Mouse (Mus musculus) fibroblast of lung, adult 2 months (primary cell): Measurements from ENCODE around the gene Ndufa4l2.

Source experiments
- DNase-seq: peaks from one replicate; pipeline ENCODE4 v3.0.0-alpha.2; 2011; ENCODE audit warnings: low read depth

The Ndufa4l2 gene

GRCm38 (mm10) chr10:127526681-127527080 is 11.9 kb downstream of the Ndufa4l2 start:
- no peak for DNase-seq

- no peak for DNase-seq
Measured at GRCm38 (mm10) chr10:127527481-127527880, 12.7 kb downstream of the Ndufa4l2 start.

DNA sequence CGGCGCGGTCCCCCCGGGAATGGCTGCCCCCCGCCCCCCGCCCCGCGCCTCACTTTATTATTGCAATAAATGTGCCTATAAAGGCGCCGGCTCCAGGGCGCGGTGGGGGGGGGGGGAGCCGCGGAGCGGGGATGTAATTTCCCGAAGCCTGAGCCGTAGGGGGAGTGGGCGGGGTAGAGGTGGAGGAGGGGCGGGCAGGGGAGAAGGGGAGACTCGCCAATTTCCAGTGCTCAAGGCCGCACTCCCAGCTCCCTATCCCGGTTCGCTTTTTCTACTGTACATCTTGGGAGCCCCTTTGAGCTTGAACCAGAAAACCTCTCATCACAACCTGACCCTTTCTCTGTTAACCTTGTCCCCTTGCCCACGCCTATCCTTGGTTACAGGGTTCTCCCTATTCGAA is 16.2 kb downstream of the Ndufa4l2 start:
- DNase-seq: no peak

DNA sequence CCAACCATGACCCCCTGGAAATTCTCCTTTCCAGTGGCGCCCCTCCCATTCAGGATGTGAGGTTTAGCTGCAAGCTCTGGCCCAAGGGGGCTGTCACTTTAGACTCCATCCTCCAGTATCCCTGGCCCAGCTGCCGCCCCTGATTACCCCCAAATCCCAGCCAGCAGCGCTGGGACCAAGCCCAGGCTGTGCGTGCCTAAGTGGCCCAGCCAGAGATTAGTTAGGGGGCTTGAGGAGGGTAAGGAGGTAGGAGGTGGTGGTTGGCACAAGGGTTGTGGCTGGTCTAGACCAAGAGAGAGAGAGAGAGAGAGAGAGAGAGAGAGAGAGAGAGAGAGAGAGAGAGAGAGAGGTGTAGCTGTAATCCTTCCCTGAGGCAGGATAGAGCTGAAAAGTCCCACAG is 16.8 kb downstream of the Ndufa4l2 start:
- DNase-seq: no peak

DNA sequence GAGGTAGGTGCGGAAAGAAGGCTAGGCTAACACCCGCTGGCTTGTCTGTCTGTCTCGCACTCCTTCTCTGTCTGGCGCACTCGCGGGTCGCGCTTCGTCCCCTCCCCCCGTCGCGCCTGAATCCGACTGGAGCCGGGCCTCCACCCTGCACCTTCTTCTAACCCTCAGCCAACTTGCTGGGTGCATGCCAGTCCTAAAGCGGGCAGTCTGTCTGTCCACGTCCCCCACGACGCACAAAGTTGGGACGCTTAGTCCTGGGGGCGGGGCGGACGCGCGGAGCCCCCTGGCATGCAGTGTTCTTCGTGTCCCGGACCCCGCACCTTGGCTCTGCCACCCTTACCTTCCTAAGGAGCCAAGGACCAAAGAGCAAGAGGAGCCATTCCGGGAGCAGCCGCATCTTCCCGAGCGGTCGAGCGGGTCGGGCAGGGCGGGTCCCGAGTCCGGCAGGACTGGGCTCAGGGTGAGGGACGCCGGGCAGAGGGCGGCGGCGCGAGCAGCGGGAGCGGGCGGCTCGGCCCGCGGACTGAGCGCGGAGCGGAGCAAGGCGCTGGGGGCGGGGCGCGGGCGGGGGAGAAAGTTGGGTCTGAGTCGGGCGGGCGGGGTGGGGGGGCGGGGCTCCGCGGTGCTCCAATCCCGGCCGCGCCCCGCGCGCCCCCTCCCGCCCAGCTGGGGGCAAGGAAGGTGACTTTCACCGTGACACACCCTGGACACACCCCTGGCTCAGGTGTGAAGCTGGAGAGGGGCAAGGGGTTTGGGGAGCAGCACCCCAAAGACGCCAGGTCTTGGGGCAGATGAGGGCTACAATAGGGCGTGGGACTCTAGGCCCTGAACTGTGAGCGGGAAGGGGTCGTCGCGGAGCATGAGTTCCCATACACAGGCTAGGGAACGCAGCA is 19.5 kb downstream of the Ndufa4l2 start, which contains the start of gene Nxph4:
Nxph4 (minus strand) TSS at position 524 of the 893 bp plus-strand sequence.
- DNase-seq: no peak

DNA sequence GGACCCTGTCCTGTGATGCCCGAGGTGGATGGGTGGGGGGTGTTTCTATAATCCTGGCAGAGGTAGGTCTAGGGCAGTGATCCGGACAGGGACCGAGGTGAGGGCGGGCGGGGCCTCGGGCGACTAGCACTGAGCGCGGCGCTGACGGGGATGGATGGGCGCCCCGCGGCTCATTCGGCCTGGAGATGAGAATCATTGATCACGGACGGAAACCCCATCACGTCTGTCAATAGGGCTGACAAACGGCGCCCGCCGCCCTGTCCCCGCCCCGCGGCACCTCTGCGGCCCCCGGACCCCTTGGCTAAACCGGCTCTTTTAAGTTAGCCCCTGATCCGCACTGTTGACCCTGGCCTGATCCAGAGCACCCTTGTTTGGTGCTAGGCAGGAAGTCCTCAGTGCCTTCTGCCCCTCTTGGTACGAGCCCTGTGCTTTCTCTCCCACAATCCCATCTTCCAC is 20.2 kb downstream of the Ndufa4l2 start:
- no peak for DNase-seq

DNA sequence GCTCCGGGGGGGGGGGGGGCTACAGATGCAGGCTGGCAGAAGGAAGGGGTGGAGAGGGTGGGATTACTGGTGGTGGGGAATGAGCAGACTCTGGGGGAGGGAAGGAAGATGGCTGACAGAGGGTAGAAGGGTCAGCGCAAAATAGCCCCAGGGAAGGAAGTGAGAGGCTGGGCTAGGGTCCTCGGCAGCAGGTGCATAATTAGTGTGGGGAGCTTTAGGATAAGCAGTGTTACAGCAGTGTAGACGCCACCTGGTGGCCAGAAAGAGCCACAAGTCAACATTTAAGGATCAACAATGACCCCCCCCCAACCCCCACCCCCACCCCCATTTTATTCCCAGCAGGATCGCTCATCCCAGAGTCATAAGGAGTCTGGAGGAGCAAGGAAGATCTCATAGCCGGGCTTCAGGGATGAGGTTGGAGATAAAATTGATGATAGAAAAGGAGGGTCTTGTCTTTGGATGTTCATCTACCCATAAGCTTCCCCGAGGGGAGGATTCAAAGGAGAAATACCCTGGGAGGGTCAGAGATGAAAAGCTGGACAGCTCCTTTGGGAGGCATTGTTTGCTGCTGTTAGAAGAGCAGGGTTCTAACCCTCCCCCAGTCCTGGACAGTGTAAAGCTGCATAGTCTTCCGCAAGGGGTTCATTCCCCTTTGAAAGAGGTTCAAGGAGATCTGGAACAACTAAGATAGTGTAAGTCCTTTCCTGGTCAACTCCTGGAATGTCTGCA is 22.0 kb downstream of the Ndufa4l2 start:
- no peak for DNase-seq

GRCm38 (mm10) chr10:127537854-127538583 is 23.3 kb downstream of the Ndufa4l2 start:
- DNase-seq: no peak

DNA sequence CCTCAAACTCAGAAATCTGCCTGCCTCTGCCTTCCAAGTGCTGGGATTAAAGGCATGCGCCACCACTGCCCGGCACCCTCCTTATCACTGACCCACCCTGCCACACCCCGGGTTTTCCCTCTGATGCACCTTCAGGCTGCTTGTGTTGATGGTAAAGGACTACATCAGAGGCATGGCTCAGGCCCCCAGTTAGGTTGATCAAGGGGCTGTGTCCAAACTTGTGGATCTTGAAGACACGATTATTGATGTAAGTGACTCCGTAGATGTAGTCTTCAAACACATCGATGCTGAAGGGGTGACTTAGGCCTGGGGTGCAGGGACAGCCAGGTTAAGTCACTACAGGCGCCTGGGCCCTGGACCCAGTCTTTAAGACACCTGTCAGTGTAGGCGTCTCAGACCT is 26.7 kb downstream of the Ndufa4l2 start:
- no peak for DNase-seq

DNA sequence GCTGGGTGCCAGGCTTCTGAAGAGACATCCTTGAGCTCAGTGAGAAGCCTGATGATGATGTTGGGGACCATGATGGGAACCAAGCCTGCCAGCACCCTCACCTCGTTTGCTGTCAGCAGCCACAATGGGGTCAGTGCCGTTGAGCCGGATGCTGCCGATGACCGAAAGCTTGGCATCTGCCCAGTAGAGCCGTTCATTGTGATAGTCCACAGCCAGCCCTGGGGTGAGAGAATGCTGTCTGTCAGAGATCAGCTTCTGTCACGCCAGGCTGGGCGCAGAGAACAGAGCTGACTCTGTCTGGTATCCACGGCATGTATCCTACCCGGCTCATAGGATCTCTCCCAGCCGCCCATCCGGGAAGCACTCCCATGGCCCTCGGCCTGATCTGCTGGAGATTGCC is 27.3 kb downstream of the Ndufa4l2 start:
- no peak for DNase-seq

DNA sequence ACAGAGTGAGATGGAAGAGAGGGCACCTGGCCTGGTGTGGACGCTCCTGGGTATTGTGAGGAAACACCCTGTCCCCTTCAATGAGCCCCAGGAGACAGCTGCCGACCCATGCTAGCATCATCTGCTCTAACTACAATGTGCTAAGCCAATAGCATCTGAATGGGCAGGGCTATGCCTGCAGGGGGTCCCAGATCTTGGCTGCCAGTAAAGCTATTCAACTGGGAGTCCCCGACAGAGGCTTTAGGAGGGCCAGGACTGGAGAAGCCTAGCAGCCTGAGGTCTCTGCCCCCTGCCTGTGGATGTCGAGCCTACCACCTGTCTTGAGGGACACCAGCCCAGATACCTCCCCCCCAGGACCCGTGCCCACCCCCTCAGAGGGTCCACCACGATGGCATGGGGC is 28.0 kb downstream of the Ndufa4l2 start:
- DNase-seq: no peak

DNA sequence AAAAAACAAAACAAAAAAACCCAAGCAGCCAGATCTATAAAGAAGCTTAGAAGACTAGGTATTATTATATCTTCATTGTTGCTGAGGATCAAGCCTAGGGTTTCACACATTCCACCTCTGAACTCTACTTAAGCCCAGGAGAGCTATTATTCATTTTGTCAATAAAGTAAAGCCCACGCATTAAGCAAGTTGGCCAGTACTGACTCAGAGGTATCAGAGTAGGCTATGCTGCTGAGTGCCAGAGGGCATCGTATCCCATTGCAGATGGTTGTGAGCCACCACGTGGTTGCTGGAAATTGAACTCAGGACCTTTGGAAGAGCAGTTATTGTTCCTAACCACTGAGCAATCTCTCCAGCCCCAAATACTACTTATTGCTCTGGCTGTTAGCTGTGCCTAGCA is 29.1 kb downstream of the Ndufa4l2 start:
- DNase-seq: no peak

DNA sequence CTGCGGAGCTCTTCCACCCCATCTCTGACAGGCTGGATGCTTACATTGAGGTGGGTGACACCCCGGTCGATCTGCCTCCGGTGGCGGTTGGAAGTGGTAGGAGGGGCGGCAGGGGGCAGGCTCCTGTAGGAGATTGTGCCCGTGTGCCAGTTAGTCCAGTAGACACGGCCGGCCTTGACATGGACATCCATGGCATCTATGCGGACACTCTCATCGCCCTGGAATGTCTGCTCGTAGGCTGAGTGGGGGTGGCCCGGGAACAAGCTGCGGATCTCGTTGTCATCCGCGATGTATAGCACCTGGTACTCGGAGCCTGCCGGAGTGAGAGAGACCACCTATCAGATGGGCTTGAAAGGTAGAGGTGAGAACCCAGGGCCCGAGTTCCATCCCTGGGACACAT is 29.6 kb downstream of the Ndufa4l2 start:
- no peak for DNase-seq

DNA sequence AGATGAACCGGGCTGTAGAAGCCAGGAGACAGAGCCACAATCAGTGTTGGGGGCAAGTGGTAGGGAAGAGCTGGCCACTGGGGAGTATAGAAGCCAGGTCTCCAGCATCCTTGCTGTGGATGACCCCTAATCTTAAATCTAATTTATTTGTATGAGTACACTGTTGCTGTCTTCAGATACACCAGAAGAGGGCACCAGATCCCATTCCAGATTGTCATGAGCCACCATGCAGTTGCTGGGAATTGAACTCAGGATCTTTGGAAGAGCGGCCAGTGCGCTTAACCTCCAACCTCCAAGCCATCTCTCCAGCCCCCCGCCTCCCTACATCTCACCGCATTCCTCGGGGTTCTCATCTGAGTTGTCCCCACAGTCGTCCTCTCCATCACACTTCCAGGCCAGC is 31.7 kb downstream of the Ndufa4l2 start:
- DNase-seq: no peak

- DNase-seq: no peak
Measured at GRCm38 (mm10) chr10:127548236-127548635, 33.5 kb downstream of the Ndufa4l2 start.

DNA sequence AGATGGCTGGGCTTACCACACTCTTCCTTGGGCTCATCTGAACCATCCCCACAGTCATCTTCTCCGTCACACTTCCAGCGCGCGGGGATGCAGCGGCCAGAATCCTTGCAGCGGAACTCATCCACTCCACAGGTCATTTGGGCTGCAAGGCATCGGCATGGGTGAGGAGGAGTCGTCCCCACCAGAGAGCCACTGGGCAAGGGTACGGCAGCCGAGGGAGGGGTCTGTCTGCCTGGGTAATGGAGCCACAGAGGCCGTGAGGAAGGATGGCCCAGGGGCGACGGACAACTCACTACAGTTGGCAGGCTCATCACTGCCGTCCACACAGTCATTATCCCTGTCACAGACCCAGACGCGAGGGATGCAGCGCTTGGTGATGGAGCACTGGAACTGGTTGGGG is 35.1 kb downstream of the Ndufa4l2 start:
- DNase-seq: no peak

GRCm38 (mm10) chr10:127555703-127556102 is 40.9 kb downstream of the Ndufa4l2 start:
- DNase-seq: no peak

- no peak for DNase-seq
Measured at GRCm38 (mm10) chr10:127557397-127557796, 42.6 kb downstream of the Ndufa4l2 start.

DNA sequence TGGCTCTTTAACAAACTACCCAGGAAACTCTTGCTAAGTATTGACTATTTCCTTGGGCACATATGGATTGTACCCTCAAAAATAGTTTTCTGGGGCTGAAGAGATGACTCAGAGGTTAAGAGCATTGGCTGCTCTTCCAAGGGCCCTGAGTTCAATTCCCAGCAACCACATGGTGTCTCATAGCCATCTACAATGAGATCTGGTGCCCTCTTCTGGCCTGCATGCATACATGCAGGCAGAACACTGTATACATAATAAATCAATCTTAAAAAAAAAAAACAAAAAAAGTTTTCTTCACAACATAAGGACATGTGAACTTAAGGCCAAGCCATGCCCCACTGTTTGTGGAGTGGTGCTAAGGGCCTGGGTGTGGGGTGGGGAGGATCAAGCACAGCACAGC is 46.4 kb downstream of the Ndufa4l2 start:
- no peak for DNase-seq

DNA sequence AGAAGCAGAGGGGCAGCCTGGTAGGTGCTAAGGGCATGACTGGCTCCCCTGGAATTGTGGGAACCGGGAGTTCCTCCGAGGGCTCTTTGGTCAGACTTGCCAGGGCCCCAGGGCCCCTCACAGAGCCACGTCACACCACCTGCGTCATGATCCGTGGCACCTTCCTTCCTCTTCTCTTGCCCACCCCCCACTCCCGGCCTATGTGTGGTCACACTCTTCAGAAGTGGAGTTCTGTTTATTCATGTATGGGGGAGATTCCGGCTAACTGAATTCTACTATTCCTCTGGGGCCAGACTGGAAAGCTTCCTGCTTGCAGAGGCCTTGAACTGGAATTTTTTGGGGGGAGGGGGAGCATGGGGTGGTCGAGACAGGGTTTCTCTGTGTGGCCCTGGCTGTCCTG is 49.1 kb downstream of the Ndufa4l2 start:
- DNase-seq: no peak

DNA sequence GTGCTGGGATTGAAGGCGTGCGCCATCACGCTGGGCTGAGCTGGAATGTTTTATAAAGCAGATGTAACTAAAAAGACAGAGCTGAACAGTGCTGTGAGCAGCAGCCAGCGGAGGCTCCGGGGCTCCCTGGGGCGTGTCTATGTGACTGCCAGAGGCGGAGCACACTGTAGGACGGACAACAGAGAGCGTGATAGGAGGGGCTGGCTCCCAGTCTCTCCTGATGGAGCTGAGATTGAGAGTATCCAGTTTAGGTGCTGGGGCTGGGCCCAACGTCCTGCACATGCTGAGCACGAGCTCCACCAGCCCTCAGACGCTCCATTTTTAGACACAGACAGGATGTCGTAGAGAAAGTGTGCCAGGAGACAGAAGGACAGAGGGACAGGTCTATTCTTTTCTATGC is 49.5 kb downstream of the Ndufa4l2 start:
- no peak for DNase-seq
